Mouse (Mus musculus): ENCODE results near the gene Psmb5.

The Psmb5 gene

GRCm38 (mm10) chr14:54617897-54618365, at the start of gene Psmb5:
Gene Psmb5, minus strand, starts transcription at chr14:54618022.
- DNase-seq, result peak; percentile 85

- no peak for DNase-seq
Observed at GRCm38 (mm10) chr14:54664477-54665222, 46.8 kb upstream of the Psmb5 start.

GRCm38 (mm10) chr14:54660009-54660408, 42.2 kb upstream of the Psmb5 start:
- no peak for DNase-seq

GRCm38 (mm10) chr14:54653496-54653895, 35.7 kb upstream of the Psmb5 start:
- DNase-seq, result peak; percentile 78

GRCm38 (mm10) chr14:54652787-54653186, 35.0 kb upstream of the Psmb5 start:
- no peak for DNase-seq

- DNase-seq, result no peak
Observed at GRCm38 (mm10) chr14:54651556-54651955, 33.7 kb upstream of the Psmb5 start.

- DNase-seq, result peak; percentile 88
Observed at GRCm38 (mm10) chr14:54650621-54651454, 33.0 kb upstream of the Psmb5 start.

- DNase-seq, result no peak
Observed at GRCm38 (mm10) chr14:54647900-54648299, 30.1 kb upstream of the Psmb5 start.

GRCm38 (mm10) chr14:54646898-54647636, 29.2 kb upstream of the Psmb5 start:
- DNase-seq, result no peak

- no peak for DNase-seq
Observed at GRCm38 (mm10) chr14:54646455-54646854, 28.6 kb upstream of the Psmb5 start.

- no peak for DNase-seq
Observed at GRCm38 (mm10) chr14:54644294-54644693, 26.5 kb upstream of the Psmb5 start.

GRCm38 (mm10) chr14:54643011-54643410, 25.2 kb upstream of the Psmb5 start:
- DNase-seq, result no peak

GRCm38 (mm10) chr14:54642224-54642944, 24.6 kb upstream of the Psmb5 start:
- DNase-seq, result no peak

GRCm38 (mm10) chr14:54641305-54641969, 23.6 kb upstream of the Psmb5 start, which contains the start of gene Cdh24:
Gene Cdh24, minus strand, starts transcription at chr14:54641364.
- DNase-seq, result peak; percentile 95

GRCm38 (mm10) chr14:54640946-54641304, 23.1 kb upstream of the Psmb5 start, which contains the start of gene Gm17606:
Gene Gm17606, plus strand, starts transcription at chr14:54640952.
- DNase-seq, result no peak

- no peak for DNase-seq
Observed at GRCm38 (mm10) chr14:54640121-54640520, 22.3 kb upstream of the Psmb5 start.

GRCm38 (mm10) chr14:54638210-54638609, 20.4 kb upstream of the Psmb5 start:
- DNase-seq, result peak; percentile 49

GRCm38 (mm10) chr14:54636954-54637353, 19.1 kb upstream of the Psmb5 start:
- DNase-seq, result peak; percentile 72

GRCm38 (mm10) chr14:54634182-54634581, 16.4 kb upstream of the Psmb5 start:
- DNase-seq, result no peak

- DNase-seq, result no peak
Observed at GRCm38 (mm10) chr14:54632252-54632651, 14.4 kb upstream of the Psmb5 start.

- no peak for DNase-seq
Observed at GRCm38 (mm10) chr14:54631240-54631599, 13.4 kb upstream of the Psmb5 start.

Data from right cerebral cortex, postnatal 4 days (tissue).